Mouse (Mus musculus) brain, embryonic 14.5 days (tissue): ENCODE measurements around the gene Tsc2.

Source experiments
- CTCF ChIP-seq: fragments of 200-500 bp; IDR thresholded peaks from 2 replicates; pipeline ENCODE4 v1.5.1; 2012; ENCODE audit warnings: inconsistent platforms, mild to moderate bottlenecking, moderate library complexity, borderline replicate concordance; ENCODE audit not compliant: insufficient read depth, insufficient read length; ENCODE audit errors: extremely low read depth
- POLR2A ChIP-seq: fragments of 200-500 bp; IDR thresholded peaks from 2 replicates; pipeline ENCODE4 v1.6.1; 2012; ENCODE audit warnings: mild to moderate bottlenecking, inconsistent platforms, borderline replicate concordance; ENCODE audit not compliant: poor library complexity, insufficient read depth, insufficient read length, severe bottlenecking; ENCODE audit errors: extremely low read depth

DNA sequence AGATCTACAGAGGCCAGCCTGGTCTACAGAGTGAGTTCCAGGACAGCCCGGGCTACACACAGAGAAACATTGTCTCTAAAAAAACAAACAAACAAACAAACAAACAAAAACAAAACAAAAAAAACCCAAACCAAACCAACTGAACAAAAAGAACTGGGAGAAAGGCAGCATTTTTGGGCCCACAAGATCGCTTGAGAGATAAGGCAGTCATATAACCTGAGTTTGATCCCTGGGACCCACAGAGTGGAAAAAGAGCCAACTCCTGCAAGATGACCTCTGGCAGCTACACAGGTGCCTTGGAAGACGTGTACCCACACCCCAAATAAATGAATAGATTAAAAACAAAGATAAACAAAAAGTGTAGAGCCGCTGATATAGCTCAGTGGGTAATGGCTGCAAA, 22.5 kb upstream of the Tsc2 start:
- no peak for TF ChIP-seq CTCF
- no peak for TF ChIP-seq POLR2A
